Mouse (Mus musculus) layer of hippocampus, adult 2 months (tissue): ENCODE measurements around the gene Crhr2. TPM values are rescaled to one million over a fixed set of nuclear protein-coding genes. Genes with fewer than 3 reads are reported as not detected.

ENCODE experiments used
- DNase-seq, 2 experiments: peaks; one replicate each; pipeline ENCODE4 v3.0.0; 2022; ENCODE audit warnings: low spot score in 2 of 2
- H3K27ac ChIP-seq: fragments of 200-600 bp; 2 replicates; pipeline ENCODE4 v1.8.1; 2022
- H3K4me3 ChIP-seq: fragments of 200-600 bp; 2 replicates; pipeline ENCODE4 v1.8.1; 2022; ENCODE audit warnings: mild to moderate bottlenecking
- CTCF ChIP-seq: fragments of 200-600 bp; conservative IDR thresholded peaks from 2 replicates; pipeline ENCODE4 v1.8.1; 2022; ENCODE audit warnings: antibody characterized with exemption, mild to moderate bottlenecking, moderate library complexity
- total RNA-seq, 2 experiments: library from RNA; stranded (reverse); gene quantifications; 2 replicates each; pipeline ENCODE4 v1.2.3; 2021

Crhr2 gene
- total RNA-seq, 2 experiments from 2014 or later: 2.8 to 4.2 TPM

- no peak for DNase-seq
- no peak overlapping the region for H3K27ac ChIP-seq
- no peak overlapping the region for H3K4me3 ChIP-seq
These were observed 26.4 kb upstream of the Crhr2 start for GRCm38 (mm10) chr6:55159256-55159655.

GRCm38 (mm10) chr6:55152226-55152625 is 19.4 kb upstream of the Crhr2 start:
- Histone ChIP-seq H3K27ac (no peak overlapping the region), H3K4me3 (no peak overlapping the region)
- peak in 1 of 2 experiments; percentile 19 for DNase-seq
- TF ChIP-seq CTCF: no peak

More at GRCm38 (mm10) chr6:55159256-55159655, 26.4 kb upstream of the Crhr2 start:
- no peak for TF ChIP-seq CTCF

GRCm38 (mm10) chr6:55146138-55146537 is 13.3 kb upstream of the Crhr2 start:
- DNase-seq: no peak
- no peak for TF ChIP-seq CTCF
- Histone ChIP-seq H3K27ac (no peak overlapping the region), H3K4me3 (no peak overlapping the region)

GRCm38 (mm10) chr6:55145285-55145684 is 12.5 kb upstream of the Crhr2 start:
- no peak for TF ChIP-seq CTCF
- no peak for DNase-seq
- Histone ChIP-seq H3K27ac (no peak overlapping the region), H3K4me3 (no peak overlapping the region)

- no peak for DNase-seq
- Histone ChIP-seq H3K27ac (no peak overlapping the region), H3K4me3 (no peak overlapping the region)
- no peak for TF ChIP-seq CTCF
These were observed 5.5 kb upstream of the Crhr2 start for GRCm38 (mm10) chr6:55138343-55138742.

- no peak overlapping the region for H3K27ac ChIP-seq
- DNase-seq: no peak
These were observed 609 bp upstream of the Crhr2 start for GRCm38 (mm10) chr6:55133425-55133824.

GRCm38 (mm10) chr6:55131301-55131700 is 1.5 kb downstream of the Crhr2 start:
- no peak overlapping the region for H3K4me3 ChIP-seq
- no peak for TF ChIP-seq CTCF

More at GRCm38 (mm10) chr6:55133425-55133824, 609 bp upstream of the Crhr2 start:
- TF ChIP-seq CTCF: no peak
- no peak overlapping the region for H3K4me3 ChIP-seq

GRCm38 (mm10) chr6:55130631-55131030 is 2.2 kb downstream of the Crhr2 start:
- Histone ChIP-seq H3K4me3 (no peak overlapping the region), H3K27ac (no peak overlapping the region)
- TF ChIP-seq CTCF: no peak
- DNase-seq: no peak

More at GRCm38 (mm10) chr6:55131301-55131700, 1.5 kb downstream of the Crhr2 start:
- no peak overlapping the region for H3K27ac ChIP-seq
- DNase-seq: no peak

- DNase-seq: no peak
- H3K27ac ChIP-seq: no peak overlapping the region
- no peak overlapping the region for H3K4me3 ChIP-seq
- no peak for TF ChIP-seq CTCF
These were observed 4.4 kb downstream of the Crhr2 start for GRCm38 (mm10) chr6:55128391-55128790.

GRCm38 (mm10) chr6:55126576-55126975 is 6.2 kb downstream of the Crhr2 start:
- Histone ChIP-seq H3K27ac (no peak overlapping the region), H3K4me3 (no peak overlapping the region)
- no peak for DNase-seq
- no peak for TF ChIP-seq CTCF

- no peak for TF ChIP-seq CTCF
- DNase-seq: no peak
- H3K4me3 ChIP-seq: no peak overlapping the region
- H3K27ac ChIP-seq: no peak overlapping the region
These were observed 9.8 kb downstream of the Crhr2 start for GRCm38 (mm10) chr6:55123056-55123455.

- no peak; the same call in 1 of the 2 replicates for TF ChIP-seq CTCF
- peak overlapping the region; percentile 64 for H3K4me3 ChIP-seq
- DNase-seq: no peak
- no peak overlapping the region for H3K27ac ChIP-seq
These were observed 15.3 kb downstream of the Crhr2 start for GRCm38 (mm10) chr6:55117325-55118109.

GRCm38 (mm10) chr6:55108358-55108757 is 24.5 kb downstream of the Crhr2 start:
- Histone ChIP-seq H3K4me3 (no peak overlapping the region), H3K27ac (no peak overlapping the region)
- no peak for TF ChIP-seq CTCF
- DNase-seq: no peak

GRCm38 (mm10) chr6:55098603-55099002 is 34.2 kb downstream of the Crhr2 start:
- TF ChIP-seq CTCF: no peak
- Histone ChIP-seq H3K4me3 (no peak overlapping the region), H3K27ac (no peak overlapping the region)
- DNase-seq: no peak

GRCm38 (mm10) chr6:55098030-55098429 is 34.8 kb downstream of the Crhr2 start:
- Histone ChIP-seq H3K4me3 (no peak overlapping the region), H3K27ac (no peak overlapping the region)
- DNase-seq: no peak
- no peak for TF ChIP-seq CTCF
